Mouse (Mus musculus) embryonic fibroblast, embryonic 13.5 days (primary cell): ENCODE results near the gene Rnft1.
"Not testable (repeated sequence)": the region's sequence is repeated elsewhere in the genome, so short reads cannot be mapped to it uniquely, and the experiment has no call there.

Source experiments
- CTCF ChIP-seq: IDR thresholded peaks from 2 replicates; pipeline ENCODE4 v1.5.1; 2011; ENCODE audit warnings: mild to moderate bottlenecking, control low read depth, low read length, moderate library complexity, borderline replicate concordance; ENCODE audit not compliant: insufficient read depth
- POLR2A ChIP-seq: IDR thresholded peaks from 2 replicates; pipeline ENCODE4 v1.6.1; 2011; ENCODE audit warnings: low read depth, mild to moderate bottlenecking, control low read depth, low read length, moderate library complexity

GRCm38 (mm10) chr11:86464275-86464674 lies 20.2 kb upstream of the Rnft1 start:
- TF ChIP-seq POLR2A, result not testable (repeated sequence)
- peak; percentile 26; the same call in 1 of the 2 replicates for TF ChIP-seq CTCF
